Mouse (Mus musculus): ENCODE measurements around the gene Ass1.

DNA sequence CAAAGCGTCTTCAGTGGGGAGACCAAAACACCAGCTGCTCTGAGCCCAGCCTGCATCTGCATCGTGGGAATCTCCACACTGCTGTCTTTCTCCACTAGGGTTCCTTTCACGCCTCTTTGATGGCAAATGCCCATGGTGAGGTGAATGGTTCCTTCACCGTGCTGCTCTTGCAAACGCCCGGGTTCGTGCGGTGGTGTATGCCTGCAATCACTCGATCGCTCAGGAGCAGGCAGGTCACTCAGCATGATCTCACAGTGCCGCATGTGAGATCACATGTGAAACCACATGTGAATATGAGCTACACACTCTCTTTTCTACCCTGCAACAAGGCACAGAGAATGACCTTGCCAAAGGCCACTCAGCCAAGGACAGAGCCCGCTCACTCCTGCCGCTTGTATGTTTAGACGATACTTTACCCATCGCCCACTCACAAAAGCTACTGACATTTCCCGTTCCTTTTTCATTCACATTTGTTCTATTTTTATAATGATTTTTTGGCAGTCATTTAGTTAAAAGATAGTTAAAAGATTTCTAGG lies 51.9 kb downstream of the Ass1 start:
- no peak for TF ChIP-seq POLR2A (IDR thresholded peaks at IDR 0.05; ENCODE audit: insufficient read depth, low read length)
- TF ChIP-seq CTCF (IDR thresholded peaks at IDR 0.05; ENCODE audit: low read depth, low read length), result no peak
- no peak for TF ChIP-seq EP300 (IDR thresholded peaks at IDR 0.05; ENCODE audit: insufficient read depth, low read depth, low read length)

Data from ES-Bruce4 (cell line).